Mouse (Mus musculus): Measurements from ENCODE around the gene Zbtb5. TPM values are rescaled to one million over a fixed set of nuclear protein-coding genes. Genes with fewer than 3 reads are reported as not detected.
A peak's percentile ranks its signal among the peaks of the same experiment; 100 is the strongest.
"Not testable (repeated sequence)": the region's sequence is repeated elsewhere in the genome, so short reads cannot be mapped to it uniquely, and the experiment has no call there.

Zbtb5 gene
- 23.0 and 24.1 TPM in 2 replicates for polyA plus RNA-seq (2015; fragmentation: Nextera tagmentation; extraction: Ambion mirVana)

GRCm38 (mm10) chr4:45012105-45012975 is at the start of gene Zbtb5:
TSS of gene Zbtb5 (minus strand) at chr4:45012412.
- H3K4me2 ChIP-seq: peak within 1 kb of the TSS; percentile 76
- H3K9ac ChIP-seq: peak within 1 kb of the TSS; percentile 70
- ATAC-seq (replicated peaks; ENCODE audit: low FRiP score): peak; percentile 98
- no peaks in the 10 kb centered on the region for H3K9me3 ChIP-seq (replicated peaks)
- no peaks in the 10 kb centered on the region for H3K36me3 ChIP-seq
- no peaks in the 10 kb centered on the region for H3K27me3 ChIP-seq
- peak within 1 kb of the TSS; percentile 97 for H3K27ac ChIP-seq
- H3K4me1 ChIP-seq: peaks cover 23% of the 10 kb centered on the region
- H3K4me3 ChIP-seq (replicated peaks): peak within 1 kb of the TSS; percentile 67
- WGBS: under 1% methylated on average over 59 of the region's 63 CpGs

GRCm38 (mm10) chr4:45055451-45055850 is 43.2 kb upstream of the Zbtb5 start:
- 84% methylated on average over 8 of the region's 8 CpGs for WGBS
- no peak for ATAC-seq (replicated peaks; ENCODE audit: low FRiP score)
- Histone ChIP-seq H3K9ac (no peak overlapping the region), H3K9me3 (replicated peaks) (no peaks in the 10 kb centered on the region), H3K4me1 (no peaks in the 10 kb centered on the region), H3K4me2 (no peak overlapping the region), H3K27ac (no peak overlapping the region), H3K27me3 (no peaks in the 10 kb centered on the region), H3K4me3 (replicated peaks) (no peak overlapping the region), H3K36me3 (peaks cover 45% of the 10 kb centered on the region)

DNA sequence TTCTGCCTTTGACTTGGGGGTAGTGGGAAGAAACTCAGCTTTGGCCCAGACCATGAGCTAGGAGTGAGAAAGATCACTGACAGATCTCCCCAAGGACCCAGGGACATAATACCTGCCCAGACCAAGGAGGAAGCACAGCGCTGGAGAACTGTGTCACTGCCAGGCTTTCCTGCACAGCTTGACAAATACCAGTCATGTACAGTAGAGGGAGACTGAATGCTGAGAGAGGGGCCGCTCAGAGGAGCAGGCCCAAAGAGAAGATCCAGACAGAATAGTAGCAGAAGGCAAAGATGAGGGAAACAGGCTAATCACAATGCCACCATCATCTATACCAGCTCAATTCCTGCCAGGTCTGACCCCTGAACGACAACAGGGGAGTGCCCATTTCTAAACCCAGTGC is 42.6 kb upstream of the Zbtb5 start:
- Histone ChIP-seq H3K4me2 (no peak overlapping the region), H3K4me1 (no peaks in the 10 kb centered on the region), H3K27ac (no peak overlapping the region), H3K27me3 (no peaks in the 10 kb centered on the region), H3K4me3 (replicated peaks) (no peak overlapping the region), H3K9me3 (replicated peaks) (no peaks in the 10 kb centered on the region), H3K9ac (no peak overlapping the region), H3K36me3 (peaks cover 40% of the 10 kb centered on the region)
- no peak for ATAC-seq (replicated peaks; ENCODE audit: low FRiP score)
- WGBS: 41% methylated on average over 3 of the region's 3 CpGs

DNA sequence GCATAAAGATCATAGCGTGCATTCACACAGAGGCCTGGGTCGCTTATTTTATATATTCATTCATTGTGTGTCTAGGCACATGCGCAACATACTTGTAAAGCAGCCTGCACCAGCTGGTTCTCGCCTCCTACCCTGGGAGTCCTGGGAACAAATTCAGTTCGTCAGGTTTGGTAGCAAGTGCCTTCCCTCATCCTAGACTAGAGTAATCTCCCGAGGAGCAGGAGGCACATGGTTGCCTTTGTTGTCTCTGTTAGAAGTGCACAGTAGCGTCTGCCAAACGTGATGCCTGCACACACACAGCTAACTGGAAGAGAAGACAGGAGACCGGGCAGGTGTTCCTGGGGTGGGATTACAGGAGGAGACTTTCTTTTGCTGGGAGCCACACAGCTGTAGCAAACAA is 35.7 kb upstream of the Zbtb5 start:
- no peaks in the 10 kb centered on the region for H3K9me3 ChIP-seq (replicated peaks)
- no peak overlapping the region for H3K4me3 ChIP-seq (replicated peaks)
- no peak overlapping the region for H3K9ac ChIP-seq
- H3K27me3 ChIP-seq: no peaks in the 10 kb centered on the region
- no peak overlapping the region for H3K4me2 ChIP-seq
- peaks cover 44% of the 10 kb centered on the region for H3K36me3 ChIP-seq
- no peaks in the 10 kb centered on the region for H3K4me1 ChIP-seq
- H3K27ac ChIP-seq: no peak overlapping the region
- ATAC-seq (replicated peaks; ENCODE audit: low FRiP score): no peak
- 76% methylated on average over 9 of the region's 9 CpGs for WGBS

DNA sequence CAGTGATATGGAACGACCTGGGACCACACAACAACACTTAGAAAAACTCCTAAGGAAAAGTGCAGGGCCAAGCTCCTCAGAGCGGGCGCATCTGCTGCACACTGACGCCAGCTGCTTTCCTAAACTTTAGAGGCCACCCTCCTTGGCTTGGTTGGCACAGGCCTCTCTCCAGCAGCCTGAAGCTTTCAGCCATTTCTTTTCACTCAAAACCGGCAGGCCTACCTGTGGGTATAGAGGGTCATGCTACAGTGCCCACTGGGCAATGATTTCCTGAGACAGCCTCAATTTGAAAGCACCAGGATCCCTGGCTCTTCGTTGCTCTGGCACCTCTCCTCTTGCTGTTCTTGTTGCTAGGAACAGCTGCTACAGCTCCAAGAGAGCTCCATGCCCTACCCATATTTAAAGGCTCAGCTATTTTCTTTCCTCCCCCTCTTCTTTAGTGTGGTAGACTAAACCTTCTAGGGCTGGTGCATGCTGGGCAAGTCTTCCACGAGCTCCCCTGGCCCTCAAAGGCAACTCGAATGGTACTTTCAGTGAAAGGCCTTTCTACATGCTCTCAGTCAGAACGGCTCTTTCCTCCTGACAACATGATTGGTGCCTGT is 35.2 kb upstream of the Zbtb5 start:
- WGBS: 87% methylated on average over 9 of the region's 9 CpGs
- no peak overlapping the region for H3K9ac ChIP-seq
- H3K27ac ChIP-seq: no peak overlapping the region
- no peak overlapping the region for H3K4me2 ChIP-seq
- no peaks in the 10 kb centered on the region for H3K27me3 ChIP-seq
- H3K9me3 ChIP-seq (replicated peaks): no peaks in the 10 kb centered on the region
- no peak for ATAC-seq (replicated peaks; ENCODE audit: low FRiP score)
- peaks cover 49% of the 10 kb centered on the region for H3K36me3 ChIP-seq
- H3K4me3 ChIP-seq (replicated peaks): no peak overlapping the region
- H3K4me1 ChIP-seq: no peaks in the 10 kb centered on the region

GRCm38 (mm10) chr4:45046679-45047078 is 34.5 kb upstream of the Zbtb5 start:
- no peak overlapping the region for H3K4me3 ChIP-seq (replicated peaks)
- ATAC-seq (replicated peaks; ENCODE audit: low FRiP score): no peak
- 91% methylated on average over 5 of the region's 5 CpGs for WGBS
- H3K27ac ChIP-seq: no peak overlapping the region
- H3K27me3 ChIP-seq: no peaks in the 10 kb centered on the region
- no peaks in the 10 kb centered on the region for H3K9me3 ChIP-seq (replicated peaks)
- no peak overlapping the region for H3K9ac ChIP-seq
- no peak overlapping the region for H3K4me2 ChIP-seq
- H3K36me3 ChIP-seq: peaks cover 50% of the 10 kb centered on the region
- no peaks in the 10 kb centered on the region for H3K4me1 ChIP-seq

DNA sequence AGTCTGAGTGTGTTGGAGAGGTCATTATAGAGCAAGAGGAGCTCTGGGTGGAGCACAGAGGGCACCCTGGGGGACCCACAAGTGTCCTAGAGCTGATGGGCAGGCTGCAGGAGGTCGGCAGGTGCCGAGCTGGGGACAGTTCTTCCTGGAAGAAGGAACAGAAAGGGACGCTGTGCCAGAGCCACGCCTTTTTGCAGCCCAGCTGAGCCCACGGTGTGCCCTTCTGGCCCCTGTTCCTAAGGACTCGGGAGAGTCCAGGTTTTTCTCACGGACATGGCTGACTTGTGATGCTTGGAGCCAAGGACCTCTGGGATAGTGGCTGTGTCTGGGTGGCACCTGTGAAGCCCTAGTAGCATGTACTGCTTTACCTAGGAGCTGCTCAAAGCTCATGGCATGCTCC is 28.6 kb upstream of the Zbtb5 start:
- no peak overlapping the region for H3K27ac ChIP-seq
- 82% methylated on average over 7 of the region's 7 CpGs for WGBS
- H3K4me3 ChIP-seq (replicated peaks): no peak overlapping the region
- peaks cover 66% of the 10 kb centered on the region for H3K36me3 ChIP-seq
- no peak overlapping the region for H3K4me2 ChIP-seq
- no peak for ATAC-seq (replicated peaks; ENCODE audit: low FRiP score)
- H3K4me1 ChIP-seq: no peaks in the 10 kb centered on the region
- no peak overlapping the region for H3K9ac ChIP-seq
- no peaks in the 10 kb centered on the region for H3K27me3 ChIP-seq
- no peaks in the 10 kb centered on the region for H3K9me3 ChIP-seq (replicated peaks)

DNA sequence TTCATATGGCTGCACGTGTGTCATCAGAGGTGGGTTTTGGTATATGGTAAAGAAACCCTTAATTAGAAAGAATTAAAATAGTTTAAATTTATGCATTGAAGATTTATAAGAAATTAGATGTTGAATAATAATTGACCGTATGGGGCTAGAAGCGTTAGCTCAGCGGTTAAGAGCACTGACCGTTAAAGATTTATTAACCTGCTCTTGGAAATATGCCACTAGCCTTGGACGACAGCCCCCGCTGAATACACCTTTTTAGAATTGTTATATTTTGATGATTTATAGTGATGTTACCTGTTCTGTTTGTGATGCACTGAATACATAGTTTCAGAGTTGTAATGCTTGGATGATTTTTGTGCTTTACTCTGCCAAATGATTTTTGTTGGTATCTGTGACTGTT is 27.3 kb upstream of the Zbtb5 start:
- not testable (repeated sequence) for H3K9ac ChIP-seq; H3K4me3 ChIP-seq (replicated peaks); H3K27me3 ChIP-seq; H3K4me1 ChIP-seq; H3K4me2 ChIP-seq; H3K9me3 ChIP-seq (replicated peaks); ATAC-seq (replicated peaks; ENCODE audit: low FRiP score); H3K27ac ChIP-seq
- WGBS: 81% methylated on average over 7 of the region's 7 CpGs
- H3K36me3 ChIP-seq: peaks cover 62% of the 10 kb centered on the region

GRCm38 (mm10) chr4:45038879-45039278 is 26.7 kb upstream of the Zbtb5 start:
- not testable (repeated sequence) for H3K27ac ChIP-seq; H3K4me1 ChIP-seq; H3K4me3 ChIP-seq (replicated peaks); H3K9me3 ChIP-seq (replicated peaks); H3K4me2 ChIP-seq; H3K27me3 ChIP-seq; ATAC-seq (replicated peaks; ENCODE audit: low FRiP score); H3K9ac ChIP-seq
- peaks cover 62% of the 10 kb centered on the region for H3K36me3 ChIP-seq
- 64% methylated on average over 8 of the region's 8 CpGs for WGBS

DNA sequence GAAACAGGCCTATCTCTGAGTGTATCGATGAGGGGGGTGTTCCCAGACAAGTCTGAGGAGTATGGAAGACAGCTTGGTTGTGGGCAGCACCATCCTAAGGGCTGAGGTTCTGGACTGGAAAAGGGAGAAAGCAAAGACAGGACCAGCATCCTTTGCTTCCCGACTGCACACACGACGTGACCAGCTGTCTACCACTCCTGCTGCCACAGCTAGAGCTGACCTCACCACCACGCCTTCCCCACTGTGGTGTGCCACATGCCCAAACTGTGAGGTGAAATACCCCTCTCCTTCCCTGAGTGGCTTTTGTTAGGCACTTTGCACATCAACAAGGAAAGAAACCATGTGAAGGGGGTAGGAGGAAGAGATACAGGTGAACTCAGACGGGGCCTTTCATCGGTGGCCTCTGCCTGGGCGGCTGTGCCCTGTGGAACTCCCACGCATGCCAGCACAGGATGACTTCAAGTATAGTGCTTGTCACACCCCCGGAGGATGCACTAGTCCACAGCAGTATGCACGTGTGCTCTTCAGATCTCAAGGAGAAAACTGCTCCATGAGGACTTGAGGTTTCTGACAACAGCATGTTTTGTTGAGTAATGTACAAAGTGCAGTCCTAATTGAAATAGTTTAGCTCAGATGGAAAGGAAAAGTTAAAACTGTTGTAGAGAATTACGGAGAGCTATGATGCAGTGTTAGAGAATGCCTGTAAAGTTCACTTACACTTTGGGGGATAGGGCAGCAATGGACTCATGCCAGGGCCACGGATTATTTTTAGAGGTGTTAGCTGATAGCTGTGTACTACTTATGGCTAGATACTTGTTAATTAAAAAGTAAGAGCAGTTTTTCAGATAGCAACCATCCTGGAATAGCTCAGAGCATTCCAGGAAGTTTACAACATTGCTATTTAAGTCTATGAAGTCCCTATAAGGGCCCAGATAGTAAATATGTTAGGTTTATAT is 25.5 kb upstream of the Zbtb5 start:
- Histone ChIP-seq H3K27ac (no peak overlapping the region), H3K36me3 (peaks cover 61% of the 10 kb centered on the region), H3K9me3 (replicated peaks) (no peaks in the 10 kb centered on the region), H3K27me3 (no peaks in the 10 kb centered on the region), H3K4me1 (peaks cover 8% of the 10 kb centered on the region; the same call in 1 of the 2 replicates), H3K9ac (no peak overlapping the region), H3K4me3 (replicated peaks) (no peak overlapping the region), H3K4me2 (no peak overlapping the region)
- 78% methylated on average over 13 of the region's 13 CpGs for WGBS
- ATAC-seq (replicated peaks; ENCODE audit: low FRiP score): no peak

- Histone ChIP-seq H3K36me3 (peaks cover 68% of the 10 kb centered on the region), H3K9ac (no peak overlapping the region), H3K27me3 (no peaks in the 10 kb centered on the region), H3K9me3 (replicated peaks) (no peaks in the 10 kb centered on the region), H3K4me3 (replicated peaks) (no peak overlapping the region), H3K4me1 (peaks cover 8% of the 10 kb centered on the region; the same call in 1 of the 2 replicates), H3K4me2 (no peak overlapping the region), H3K27ac (no peak overlapping the region)
- 85% methylated on average over 5 of the region's 5 CpGs for WGBS
- ATAC-seq (replicated peaks; ENCODE audit: low FRiP score): no peak
Observed at GRCm38 (mm10) chr4:45036571-45036970, 24.4 kb upstream of the Zbtb5 start.
